Mouse (Mus musculus) kidney, adult 2 months (tissue): ENCODE data around the gene Mpp3.

Experiments used
- CTCF ChIP-seq: fragments of 200-500 bp; conservative IDR thresholded peaks from 2 replicates; pipeline ENCODE4 v1.5.1; 2011; ENCODE audit warnings: low read depth, mild to moderate bottlenecking, control low read depth, low read length, moderate library complexity, mixed read lengths; ENCODE audit not compliant: insufficient read depth, insufficient read length
- POLR2A ChIP-seq: fragments of 200-500 bp; IDR thresholded peaks from one replicate; pipeline ENCODE4 v1.6.1; 2011; ENCODE audit warnings: low read depth, low read length, control low read depth

GRCm38 (mm10) chr11:101995938-101996337 is 32.3 kb downstream of the Mpp3 start:
- TF ChIP-seq CTCF, result no peak
- TF ChIP-seq POLR2A, result no peak
